Mouse (Mus musculus) embryonic fibroblast, embryonic 13.5 days (primary cell): ENCODE measurements at regions not wholly inside any gene's neighbourhood (a gene's known extent, or its start where the extent isn't known, plus 50 kb on each side); places are given as distances from the start of the nearest gene placed in this dataset.

ENCODE experiments used
- CTCF ChIP-seq: IDR thresholded peaks from 2 replicates; pipeline ENCODE4 v1.5.1; 2011; ENCODE audit warnings: mild to moderate bottlenecking, control low read depth, low read length, moderate library complexity, borderline replicate concordance; ENCODE audit not compliant: insufficient read depth
- POLR2A ChIP-seq: IDR thresholded peaks from 2 replicates; pipeline ENCODE4 v1.6.1; 2011; ENCODE audit warnings: low read depth, mild to moderate bottlenecking, control low read depth, low read length, moderate library complexity

DNA sequence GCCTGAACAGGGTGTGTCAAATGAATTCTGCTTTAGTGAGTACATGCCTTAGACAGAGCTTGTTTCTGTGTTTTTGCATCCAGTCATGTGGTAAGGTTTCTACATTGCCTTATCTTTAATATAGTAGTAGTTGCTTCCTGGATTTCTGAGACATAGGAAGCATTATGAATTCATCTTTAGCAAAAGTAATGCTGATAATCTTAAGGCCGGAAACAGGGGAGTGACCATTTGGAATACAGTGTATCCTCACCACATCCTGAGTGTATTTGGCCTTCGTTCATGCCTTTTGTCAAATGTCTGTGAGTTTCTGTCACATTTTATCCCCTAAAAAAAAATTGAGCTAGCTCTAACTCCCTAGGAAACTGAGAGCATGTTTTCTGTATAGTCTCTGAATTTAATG lies 482.9 kb downstream of the Cetn3 start:
- TF ChIP-seq CTCF (no peak), POLR2A (no peak)
